Mouse (Mus musculus): ENCODE measurements around the gene Nudt7. TPM values are rescaled to one million over a fixed set of nuclear protein-coding genes. Genes with fewer than 3 reads are reported as not detected.

The Nudt7 gene
- polyA plus RNA-seq, 1 experiment from 2014 or later = 22.3 TPM

- Histone ChIP-seq H3K27me3 (ENCODE audit: control insufficient read depth, insufficient read depth, low read depth, low read length) (no peaks in the 10 kb centered on the region), H3K36me3 (ENCODE audit: control insufficient read depth, insufficient read depth, low read length) (no peaks in the 10 kb centered on the region), H3K9ac (ENCODE audit: low read length) (no peak overlapping the region), H3K4me2 (ENCODE audit: low read depth, low read length) (no peak overlapping the region), H3K4me1 (replicated peaks; ENCODE audit: control insufficient read depth, insufficient read depth, low read length) (no peaks in the 10 kb centered on the region), H3K4me3 (ENCODE audit: low read length) (no peak overlapping the region), H3K9me3 (ENCODE audit: control insufficient read depth, low read length) (no peaks in the 10 kb centered on the region), H3K27ac (ENCODE audit: low read length) (no peak overlapping the region)
- WGBS = 63% methylated on average over 1 of the region's 1 CpGs
- no peak for ATAC-seq (ENCODE audit: low read depth)
These were observed 18.3 kb upstream of the Nudt7 start for GRCm38 (mm10) chr8:114115076-114115475.

GRCm38 (mm10) chr8:114116049-114116448 is 17.3 kb upstream of the Nudt7 start:
- Histone ChIP-seq H3K9me3 (ENCODE audit: control insufficient read depth, low read length) (no peaks in the 10 kb centered on the region), H3K9ac (ENCODE audit: low read length) (no peak overlapping the region), H3K4me3 (ENCODE audit: low read length) (no peak overlapping the region), H3K36me3 (ENCODE audit: control insufficient read depth, insufficient read depth, low read length) (no peaks in the 10 kb centered on the region), H3K4me1 (replicated peaks; ENCODE audit: control insufficient read depth, insufficient read depth, low read length) (no peaks in the 10 kb centered on the region), H3K4me2 (ENCODE audit: low read depth, low read length) (no peak overlapping the region), H3K27ac (ENCODE audit: low read length) (no peak overlapping the region), H3K27me3 (ENCODE audit: control insufficient read depth, insufficient read depth, low read depth, low read length) (no peaks in the 10 kb centered on the region)
- WGBS = 25% methylated on average over 2 of the region's 2 CpGs
- no peak for ATAC-seq (ENCODE audit: low read depth)

GRCm38 (mm10) chr8:114117439-114117838 is 15.9 kb upstream of the Nudt7 start:
- Histone ChIP-seq H3K9me3 (ENCODE audit: control insufficient read depth, low read length) (no peaks in the 10 kb centered on the region), H3K36me3 (ENCODE audit: control insufficient read depth, insufficient read depth, low read length) (no peaks in the 10 kb centered on the region), H3K4me3 (ENCODE audit: low read length) (no peak overlapping the region), H3K27ac (ENCODE audit: low read length) (no peak overlapping the region), H3K4me2 (ENCODE audit: low read depth, low read length) (no peak overlapping the region), H3K9ac (ENCODE audit: low read length) (no peak overlapping the region), H3K27me3 (ENCODE audit: control insufficient read depth, insufficient read depth, low read depth, low read length) (no peaks in the 10 kb centered on the region), H3K4me1 (replicated peaks; ENCODE audit: control insufficient read depth, insufficient read depth, low read length) (no peaks in the 10 kb centered on the region)
- ATAC-seq (ENCODE audit: low read depth) = no peak

- no peaks in the 10 kb centered on the region for H3K27me3 ChIP-seq (ENCODE audit: control insufficient read depth, insufficient read depth, low read depth, low read length)
- no peaks in the 10 kb centered on the region for H3K9me3 ChIP-seq (ENCODE audit: control insufficient read depth, low read length)
- no peak for ATAC-seq (ENCODE audit: low read depth)
- H3K4me2 ChIP-seq (ENCODE audit: low read depth, low read length) = no peak overlapping the region
- 78% methylated on average over 1 of the region's 1 CpGs for WGBS
- H3K27ac ChIP-seq (ENCODE audit: low read length) = no peak overlapping the region
- H3K4me3 ChIP-seq (ENCODE audit: low read length) = no peak overlapping the region
- H3K9ac ChIP-seq (ENCODE audit: low read length) = no peak overlapping the region
- H3K36me3 ChIP-seq (ENCODE audit: control insufficient read depth, insufficient read depth, low read length) = no peaks in the 10 kb centered on the region
- no peaks in the 10 kb centered on the region for H3K4me1 ChIP-seq (replicated peaks; ENCODE audit: control insufficient read depth, insufficient read depth, low read length)
These were observed 11.6 kb upstream of the Nudt7 start for GRCm38 (mm10) chr8:114121781-114122180.

- no peaks in the 10 kb centered on the region for H3K9me3 ChIP-seq (ENCODE audit: control insufficient read depth, low read length)
- no peak overlapping the region for H3K4me2 ChIP-seq (ENCODE audit: low read depth, low read length)
- no peaks in the 10 kb centered on the region for H3K4me1 ChIP-seq (replicated peaks; ENCODE audit: control insufficient read depth, insufficient read depth, low read length)
- no peaks in the 10 kb centered on the region for H3K36me3 ChIP-seq (ENCODE audit: control insufficient read depth, insufficient read depth, low read length)
- H3K9ac ChIP-seq (ENCODE audit: low read length) = no peak overlapping the region
- 43% methylated on average over 3 of the region's 3 CpGs for WGBS
- ATAC-seq (ENCODE audit: low read depth) = no peak
- no peak overlapping the region for H3K27ac ChIP-seq (ENCODE audit: low read length)
- H3K27me3 ChIP-seq (ENCODE audit: control insufficient read depth, insufficient read depth, low read depth, low read length) = no peaks in the 10 kb centered on the region
- H3K4me3 ChIP-seq (ENCODE audit: low read length) = no peak overlapping the region
These were observed 9.7 kb upstream of the Nudt7 start for GRCm38 (mm10) chr8:114123611-114124010.

GRCm38 (mm10) chr8:114124084-114124750 is 9.1 kb upstream of the Nudt7 start:
- Histone ChIP-seq H3K4me2 (ENCODE audit: low read depth, low read length) (no peak overlapping the region), H3K4me3 (ENCODE audit: low read length) (no peak overlapping the region), H3K9ac (ENCODE audit: low read length) (no peak overlapping the region), H3K36me3 (ENCODE audit: control insufficient read depth, insufficient read depth, low read length) (no peaks in the 10 kb centered on the region), H3K4me1 (replicated peaks; ENCODE audit: control insufficient read depth, insufficient read depth, low read length) (no peaks in the 10 kb centered on the region), H3K27ac (ENCODE audit: low read length) (no peak overlapping the region), H3K9me3 (ENCODE audit: control insufficient read depth, low read length) (no peaks in the 10 kb centered on the region), H3K27me3 (ENCODE audit: control insufficient read depth, insufficient read depth, low read depth, low read length) (no peaks in the 10 kb centered on the region)
- 67% methylated on average over 4 of the region's 4 CpGs for WGBS
- no peak for ATAC-seq (ENCODE audit: low read depth)

GRCm38 (mm10) chr8:114130838-114131237 is 2.5 kb upstream of the Nudt7 start:
- H3K9ac ChIP-seq (ENCODE audit: low read length) = no peak overlapping the region
- no peak overlapping the region for H3K4me3 ChIP-seq (ENCODE audit: low read length)
- 0 out of 2 replicates have a peak, but pooled peaks cover 2% of the 10 kb centered on the region for H3K4me1 ChIP-seq (replicated peaks; ENCODE audit: control insufficient read depth, insufficient read depth, low read length)
- H3K9me3 ChIP-seq (ENCODE audit: control insufficient read depth, low read length) = no peaks in the 10 kb centered on the region
- no peaks in the 10 kb centered on the region for H3K36me3 ChIP-seq (ENCODE audit: control insufficient read depth, insufficient read depth, low read length)
- H3K27ac ChIP-seq (ENCODE audit: low read length) = no peak overlapping the region
- WGBS = 73% methylated on average over 7 of the region's 7 CpGs
- ATAC-seq (ENCODE audit: low read depth) = no peak
- no peak overlapping the region for H3K4me2 ChIP-seq (ENCODE audit: low read depth, low read length)
- no peaks in the 10 kb centered on the region for H3K27me3 ChIP-seq (ENCODE audit: control insufficient read depth, insufficient read depth, low read depth, low read length)

- no peak overlapping the region for H3K27ac ChIP-seq (ENCODE audit: low read length)
- WGBS = 75% methylated on average over 4 of the region's 4 CpGs
- no peak overlapping the region for H3K9ac ChIP-seq (ENCODE audit: low read length)
- H3K27me3 ChIP-seq (ENCODE audit: control insufficient read depth, insufficient read depth, low read depth, low read length) = no peaks in the 10 kb centered on the region
- H3K36me3 ChIP-seq (ENCODE audit: control insufficient read depth, insufficient read depth, low read length) = no peaks in the 10 kb centered on the region
- 0 out of 2 replicates have a peak, but pooled peaks cover 2% of the 10 kb centered on the region for H3K4me1 ChIP-seq (replicated peaks; ENCODE audit: control insufficient read depth, insufficient read depth, low read length)
- ATAC-seq (ENCODE audit: low read depth) = no peak
- no peak overlapping the region for H3K4me2 ChIP-seq (ENCODE audit: low read depth, low read length)
- no peak overlapping the region for H3K4me3 ChIP-seq (ENCODE audit: low read length)
- no peaks in the 10 kb centered on the region for H3K9me3 ChIP-seq (ENCODE audit: control insufficient read depth, low read length)
These were observed 1.9 kb upstream of the Nudt7 start for GRCm38 (mm10) chr8:114131421-114131820.

- ATAC-seq (ENCODE audit: low read depth) = peak; percentile 4; the same call in 1 of the 2 replicates
- Histone ChIP-seq H3K27ac (ENCODE audit: low read length) (no peak overlapping the region), H3K27me3 (ENCODE audit: control insufficient read depth, insufficient read depth, low read depth, low read length) (no peaks in the 10 kb centered on the region), H3K4me3 (ENCODE audit: low read length) (peak overlapping the region; percentile 74), H3K4me1 (replicated peaks; ENCODE audit: control insufficient read depth, insufficient read depth, low read length) (0 out of 2 replicates have a peak, but pooled peaks cover 2% of the 10 kb centered on the region), H3K9ac (ENCODE audit: low read length) (no peak overlapping the region), H3K4me2 (ENCODE audit: low read depth, low read length) (peak overlapping the region; percentile 91), H3K9me3 (ENCODE audit: control insufficient read depth, low read length) (no peaks in the 10 kb centered on the region), H3K36me3 (ENCODE audit: control insufficient read depth, insufficient read depth, low read length) (no peaks in the 10 kb centered on the region)
- 23% methylated on average over 14 of the region's 14 CpGs for WGBS
These were observed 277 bp upstream of the Nudt7 start for GRCm38 (mm10) chr8:114133050-114133509.

Measured in lung, embryonic 16.5 days (tissue).